Mouse (Mus musculus): Measurements from ENCODE around the gene Clic3.

DNA sequence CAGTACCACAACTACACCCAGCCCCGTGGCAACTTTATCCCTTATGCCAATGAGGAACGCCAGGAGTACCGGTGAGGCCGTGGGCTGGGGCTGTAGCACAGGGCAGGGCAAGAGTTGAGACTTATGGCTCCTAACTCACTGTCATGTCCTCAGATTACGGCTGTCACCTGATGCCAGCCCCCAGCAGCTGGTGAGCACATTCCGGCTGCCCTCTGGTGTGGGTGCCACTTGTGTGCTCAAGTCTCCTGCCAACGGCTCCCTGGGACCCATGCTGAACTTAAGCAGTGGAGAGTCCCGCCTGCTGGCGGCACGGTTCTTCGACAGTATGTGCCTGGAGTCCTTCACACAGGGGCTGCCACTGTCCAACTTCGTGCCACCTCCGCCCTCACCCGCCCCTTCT lies 14.0 kb upstream of the Clic3 start:
- TF ChIP-seq POLR2A (IDR thresholded peaks at IDR 0.05; ENCODE audit: insufficient read depth, low read depth, low read length), result no peak
- TF ChIP-seq CTCF (IDR thresholded peaks at IDR 0.05; ENCODE audit: insufficient read depth, low read depth, low read length), result no peak
